Mouse (Mus musculus): ENCODE data around the gene Zfp462. TPM values are rescaled to one million over a fixed set of nuclear protein-coding genes. Genes with fewer than 3 reads are reported as not detected.
"Not testable (repeated sequence)": the region's sequence is repeated elsewhere in the genome, so short reads cannot be mapped to it uniquely, and the experiment has no call there.

The Zfp462 gene
- polyA plus RNA-seq, 2 experiments, result 4.2 to 26.7 TPM

DNA sequence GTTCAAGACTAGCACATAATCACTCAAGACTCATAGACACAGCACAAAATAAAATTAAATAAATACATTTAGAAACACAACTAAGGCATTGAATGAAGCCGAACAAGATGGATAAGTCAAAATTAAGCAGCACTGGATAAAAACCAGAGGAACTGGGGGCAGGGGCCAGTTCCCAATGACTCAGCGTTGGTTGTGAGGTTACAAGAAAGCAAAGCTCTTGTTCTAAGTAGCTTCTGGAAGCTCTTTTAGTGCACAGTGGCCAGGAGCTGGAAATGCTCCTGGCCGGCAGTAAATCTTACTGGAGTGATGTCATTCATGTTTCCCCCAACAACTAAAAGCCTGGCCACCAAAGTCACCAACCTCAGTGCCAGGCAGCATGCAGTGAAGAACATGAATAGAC, 26.6 kb upstream of the Zfp462 start:
- H3K4me1 ChIP-seq (ENCODE audit: control insufficient read depth, insufficient read depth, low read length), result no peaks in the 10 kb centered on the region
- no peak overlapping the region for H3K4me2 ChIP-seq (replicated peaks; ENCODE audit: low read depth, low read length, severe bottlenecking)
- ATAC-seq (ENCODE audit: low FRiP score, low read depth) (no peak), DNase-seq (ENCODE audit: low spot score) (no peak)
- no peaks in the 10 kb centered on the region for H3K9me3 ChIP-seq (ENCODE audit: control insufficient read depth, low read length)
- H3K27me3 ChIP-seq (ENCODE audit: control insufficient read depth, insufficient read depth, low read length), result no peaks in the 10 kb centered on the region
- no peak for TF ChIP-seq POLR2A (IDR thresholded peaks at IDR 0.05; ENCODE audit: borderline replicate concordance, extremely low read depth, insufficient read depth, insufficient read length)
- H3K36me3 ChIP-seq (ENCODE audit: control insufficient read depth, insufficient read depth, low read length), result no peaks in the 10 kb centered on the region
- WGBS, result 64% methylated on average over 3 of the region's 3 CpGs
- H3K27ac ChIP-seq (replicated peaks; ENCODE audit: low read depth, low read length), result no peak overlapping the region
- H3K4me3 ChIP-seq (replicated peaks; ENCODE audit: low read length), result no peak overlapping the region
- H3K9ac ChIP-seq (ENCODE audit: low read depth, low read length, severe bottlenecking), result no peak overlapping the region

DNA sequence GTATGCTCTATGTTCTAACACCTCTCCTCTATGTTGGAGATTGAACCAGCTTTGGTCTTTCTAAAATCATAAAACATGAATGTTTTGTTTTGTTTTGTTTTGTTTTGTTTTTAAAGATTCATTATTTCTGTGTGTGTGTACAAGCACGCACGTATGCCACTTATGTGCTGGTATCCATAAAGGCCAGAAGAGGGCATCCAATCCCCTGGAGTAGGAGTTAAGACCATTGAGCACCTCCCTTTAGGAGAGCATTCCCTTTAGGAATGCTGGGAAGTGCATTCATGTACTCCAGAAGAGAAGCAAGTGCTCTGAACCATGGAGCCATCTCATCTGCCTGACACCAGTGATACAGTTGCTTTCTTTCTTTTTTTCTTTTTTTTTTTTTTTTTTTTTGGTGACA, 21.5 kb upstream of the Zfp462 start:
- no peak overlapping the region for H3K9ac ChIP-seq (ENCODE audit: low read depth, low read length, severe bottlenecking)
- no peaks in the 10 kb centered on the region for H3K9me3 ChIP-seq (ENCODE audit: control insufficient read depth, low read length)
- no peak overlapping the region for H3K4me2 ChIP-seq (replicated peaks; ENCODE audit: low read depth, low read length, severe bottlenecking)
- DNase-seq (ENCODE audit: low spot score) (no peak), ATAC-seq (ENCODE audit: low FRiP score, low read depth) (no peak)
- WGBS, result 94% methylated on average over 2 of the region's 2 CpGs
- no peaks in the 10 kb centered on the region for H3K36me3 ChIP-seq (ENCODE audit: control insufficient read depth, insufficient read depth, low read length)
- H3K4me3 ChIP-seq (replicated peaks; ENCODE audit: low read length), result no peak overlapping the region
- no peak for TF ChIP-seq POLR2A (IDR thresholded peaks at IDR 0.05; ENCODE audit: borderline replicate concordance, extremely low read depth, insufficient read depth, insufficient read length)
- H3K27me3 ChIP-seq (ENCODE audit: control insufficient read depth, insufficient read depth, low read length), result no peaks in the 10 kb centered on the region
- H3K4me1 ChIP-seq (ENCODE audit: control insufficient read depth, insufficient read depth, low read length), result no peaks in the 10 kb centered on the region
- no peak overlapping the region for H3K27ac ChIP-seq (replicated peaks; ENCODE audit: low read depth, low read length)

DNA sequence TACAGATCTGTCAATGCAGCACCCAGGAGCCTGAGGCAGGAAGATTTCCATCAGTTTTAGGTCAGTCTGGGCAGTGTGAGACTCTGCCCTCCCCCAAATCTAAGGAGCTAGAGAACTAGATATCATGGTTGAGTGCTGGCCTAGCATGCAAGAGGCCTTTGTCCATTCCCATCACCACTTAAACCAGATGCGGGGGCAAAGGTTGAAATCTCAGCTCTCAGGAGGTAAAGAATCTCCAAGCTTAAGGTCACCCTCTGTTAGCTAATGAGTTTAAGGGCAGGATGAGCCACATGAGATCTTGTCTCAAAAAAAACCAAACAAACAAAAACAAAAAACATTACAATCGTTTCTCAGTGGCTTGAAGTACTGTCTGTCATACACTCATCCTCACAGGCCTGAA, 20.5 kb upstream of the Zfp462 start:
- no peak overlapping the region for H3K4me2 ChIP-seq (replicated peaks; ENCODE audit: low read depth, low read length, severe bottlenecking)
- H3K4me3 ChIP-seq (replicated peaks; ENCODE audit: low read length), result no peak overlapping the region
- no peaks in the 10 kb centered on the region for H3K4me1 ChIP-seq (ENCODE audit: control insufficient read depth, insufficient read depth, low read length)
- no peak overlapping the region for H3K9ac ChIP-seq (ENCODE audit: low read depth, low read length, severe bottlenecking)
- no peak overlapping the region for H3K27ac ChIP-seq (replicated peaks; ENCODE audit: low read depth, low read length)
- no peaks in the 10 kb centered on the region for H3K9me3 ChIP-seq (ENCODE audit: control insufficient read depth, low read length)
- no peaks in the 10 kb centered on the region for H3K36me3 ChIP-seq (ENCODE audit: control insufficient read depth, insufficient read depth, low read length)
- no peak for ATAC-seq (ENCODE audit: low FRiP score, low read depth)
- no peaks in the 10 kb centered on the region for H3K27me3 ChIP-seq (ENCODE audit: control insufficient read depth, insufficient read depth, low read length)
- TF ChIP-seq POLR2A (IDR thresholded peaks at IDR 0.05; ENCODE audit: borderline replicate concordance, extremely low read depth, insufficient read depth, insufficient read length), result no peak
- WGBS, result 93% methylated on average over 2 of the region's 2 CpGs
- DNase-seq (ENCODE audit: low spot score), result no peak

DNA sequence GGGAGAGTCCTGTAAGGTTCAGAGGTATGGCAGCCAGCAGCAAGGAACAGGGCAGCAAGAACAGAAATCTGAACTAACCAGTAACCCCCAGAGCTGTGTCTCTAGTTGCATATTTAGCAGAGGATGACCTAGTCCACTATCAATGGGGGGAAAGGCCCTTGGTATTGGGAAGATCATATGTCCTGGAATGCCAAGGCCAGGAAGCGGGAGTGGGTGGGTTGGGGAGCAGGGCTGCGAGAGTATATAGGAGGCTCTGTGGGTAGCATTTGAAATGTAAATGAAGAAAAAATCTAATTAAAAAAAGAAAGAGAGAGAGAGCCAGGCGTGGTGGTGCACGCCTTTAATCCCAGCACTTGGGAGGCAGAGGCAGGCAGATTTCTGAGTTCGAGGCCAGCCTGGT, 18.4 kb upstream of the Zfp462 start:
- H3K36me3 ChIP-seq (ENCODE audit: control insufficient read depth, insufficient read depth, low read length); H3K27ac ChIP-seq (replicated peaks; ENCODE audit: low read depth, low read length); DNase-seq (ENCODE audit: low spot score); H3K4me3 ChIP-seq (replicated peaks; ENCODE audit: low read length); H3K4me2 ChIP-seq (replicated peaks; ENCODE audit: low read depth, low read length, severe bottlenecking); H3K9me3 ChIP-seq (ENCODE audit: control insufficient read depth, low read length); H3K9ac ChIP-seq (ENCODE audit: low read depth, low read length, severe bottlenecking); H3K4me1 ChIP-seq (ENCODE audit: control insufficient read depth, insufficient read depth, low read length); H3K27me3 ChIP-seq (ENCODE audit: control insufficient read depth, insufficient read depth, low read length); ATAC-seq (ENCODE audit: low FRiP score, low read depth): not testable (repeated sequence)
- 90% methylated on average over 5 of the region's 5 CpGs for WGBS

DNA sequence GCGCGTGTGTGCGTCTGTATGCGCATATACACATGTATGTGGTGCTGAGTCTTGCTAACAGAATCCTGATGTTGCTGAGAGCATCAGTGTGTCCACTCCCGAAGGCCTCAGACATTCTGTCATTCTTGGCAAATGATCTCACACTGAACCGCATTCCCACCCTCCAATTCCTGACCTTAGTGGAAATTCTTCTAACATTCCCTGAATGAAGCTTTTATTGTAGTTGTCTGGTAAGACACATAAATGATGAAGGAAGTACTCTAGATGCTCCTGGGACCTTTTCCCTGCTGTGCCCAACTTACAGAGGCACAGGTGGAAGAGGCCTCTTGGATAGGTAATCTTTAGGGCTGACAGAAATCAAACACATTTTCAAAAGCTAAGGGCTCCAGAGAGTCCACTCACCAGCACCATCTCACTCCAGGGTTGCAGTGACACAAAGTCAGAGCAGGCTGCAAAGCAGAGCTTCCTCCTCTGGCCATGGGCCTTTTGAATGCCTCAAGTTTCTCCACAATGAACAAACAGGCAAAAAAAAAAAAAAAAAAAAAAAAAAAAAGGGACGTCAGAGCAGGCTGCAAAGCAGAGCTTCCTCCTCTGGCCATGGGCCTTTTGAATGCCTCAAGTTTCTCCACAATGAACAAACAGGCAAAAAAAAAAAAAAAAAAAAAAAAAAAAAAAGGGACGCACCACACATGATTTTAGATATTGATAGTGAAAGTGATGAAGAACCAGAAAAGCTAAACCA, 17.4 kb upstream of the Zfp462 start:
- not testable (repeated sequence) for H3K36me3 ChIP-seq (ENCODE audit: control insufficient read depth, insufficient read depth, low read length); H3K4me2 ChIP-seq (replicated peaks; ENCODE audit: low read depth, low read length, severe bottlenecking); H3K9me3 ChIP-seq (ENCODE audit: control insufficient read depth, low read length); H3K27ac ChIP-seq (replicated peaks; ENCODE audit: low read depth, low read length); H3K4me3 ChIP-seq (replicated peaks; ENCODE audit: low read length); ATAC-seq (ENCODE audit: low FRiP score, low read depth); H3K9ac ChIP-seq (ENCODE audit: low read depth, low read length, severe bottlenecking); H3K4me1 ChIP-seq (ENCODE audit: control insufficient read depth, insufficient read depth, low read length); H3K27me3 ChIP-seq (ENCODE audit: control insufficient read depth, insufficient read depth, low read length)
- peak; percentile 35 for DNase-seq (ENCODE audit: low spot score)
- WGBS, result 76% methylated on average over 8 of the region's 8 CpGs

DNA sequence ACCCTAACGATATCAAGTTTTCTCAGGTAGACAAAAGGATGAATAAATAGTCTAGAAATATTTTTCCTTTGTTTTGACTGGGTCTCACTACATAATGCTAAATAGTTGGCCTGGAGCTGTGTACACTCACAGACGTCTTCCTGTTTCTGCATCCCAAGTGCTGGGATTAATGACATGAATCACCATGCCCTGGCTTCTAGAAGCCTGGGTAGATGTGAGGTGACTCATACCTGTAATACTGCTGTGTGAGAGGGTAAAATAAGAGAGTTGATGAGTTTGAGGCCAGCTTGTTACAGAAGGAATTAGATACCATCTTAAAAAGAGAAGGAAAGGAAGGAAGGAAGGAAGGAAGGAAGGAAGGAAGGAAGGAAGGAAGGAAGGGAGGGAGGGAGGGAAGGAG, 15.2 kb upstream of the Zfp462 start:
- no peak overlapping the region for H3K4me2 ChIP-seq (replicated peaks; ENCODE audit: low read depth, low read length, severe bottlenecking)
- no peak for ATAC-seq (ENCODE audit: low FRiP score, low read depth)
- no peak for TF ChIP-seq POLR2A (IDR thresholded peaks at IDR 0.05; ENCODE audit: borderline replicate concordance, extremely low read depth, insufficient read depth, insufficient read length)
- H3K9ac ChIP-seq (ENCODE audit: low read depth, low read length, severe bottlenecking), result no peak overlapping the region
- no peak overlapping the region for H3K4me3 ChIP-seq (replicated peaks; ENCODE audit: low read length)
- 74% methylated on average over 2 of the region's 2 CpGs for WGBS
- DNase-seq (ENCODE audit: low spot score), result no peak
- no peaks in the 10 kb centered on the region for H3K4me1 ChIP-seq (ENCODE audit: control insufficient read depth, insufficient read depth, low read length)
- no peaks in the 10 kb centered on the region for H3K9me3 ChIP-seq (ENCODE audit: control insufficient read depth, low read length)
- H3K36me3 ChIP-seq (ENCODE audit: control insufficient read depth, insufficient read depth, low read length), result no peaks in the 10 kb centered on the region
- no peak overlapping the region for H3K27ac ChIP-seq (replicated peaks; ENCODE audit: low read depth, low read length)
- no peaks in the 10 kb centered on the region for H3K27me3 ChIP-seq (ENCODE audit: control insufficient read depth, insufficient read depth, low read length)

Measured in limb, embryonic 14.5 days (tissue).